Comparison of ENCODE assay signal across 9 mouse cellular contexts in the genomic region with DNA sequence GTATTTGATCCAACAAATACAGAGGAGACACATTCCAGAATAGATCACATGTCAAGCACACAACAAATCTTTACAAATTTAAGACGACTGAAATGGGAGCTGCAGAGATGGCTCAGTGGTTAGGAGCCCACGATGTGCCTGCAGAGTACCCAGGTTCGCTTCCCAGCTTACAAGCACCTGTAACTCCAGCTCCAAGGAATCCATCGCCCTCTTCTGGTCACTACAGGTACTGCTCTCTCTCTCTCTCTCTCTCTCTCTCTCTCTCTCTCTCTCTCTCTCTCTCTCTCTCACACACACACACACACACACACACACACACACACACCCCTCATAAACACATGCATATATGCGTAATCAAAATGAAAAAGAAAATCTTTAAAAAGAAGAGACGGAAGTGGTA.
DNase-seq lines count a peak whose midpoint lies in the region; ATAC-seq and TF ChIP-seq lines count a peak whose summit lies in the region.
"Had no signal": no experiment of that assay in that cellular context is flagged by ENCODE, and none has a peak within 500 bp of the region (broad histone marks: within the 10 kb centered on the region; RNA-seq: fewer than 3 reads in every experiment).

No protein-coding gene starts in this region.

- H3K4me3 ChIP-seq in liver, embryonic 14.5 days (ENCODE audit: insufficient read depth in 1 of 2, low read depth in 2 of 2, low read length in 2 of 2), result no peak overlapping the region

- no peaks in the 10 kb centered on the region for H3K9me3 ChIP-seq in liver, embryonic 14.5 days (ENCODE audit: control insufficient read depth, low read length)

- H3K36me3 ChIP-seq in liver, embryonic 14.5 days (replicated peaks; ENCODE audit: control insufficient read depth, insufficient read depth, low read depth), result no peaks in the 10 kb centered on the region

- no peak for TF ChIP-seq EP300 in liver, embryonic 14.5 days (IDR thresholded peaks at IDR 0.05; ENCODE audit: low read depth)

- WGBS in liver, embryonic 14.5 days (ENCODE audit: insufficient replicate concordance), result 43% methylated on average over 6 of the region's 6 CpGs

- peak; percentile 68 for TF ChIP-seq CTCF in liver, embryonic 14.5 days (IDR thresholded peaks at IDR 0.05; ENCODE audit: low read depth)

- no peaks in the 10 kb centered on the region for H3K27me3 ChIP-seq in liver, embryonic 14.5 days (ENCODE audit: control insufficient read depth, insufficient read depth, low read length)

- H3K9ac ChIP-seq in liver, embryonic 14.5 days (replicated peaks), result no peak overlapping the region

- no peaks in the 10 kb centered on the region for H3K4me1 ChIP-seq in liver, embryonic 14.5 days (replicated peaks; ENCODE audit: control insufficient read depth in 2 of 2, insufficient read depth in 2 of 2, low read length in 1 of 2)

- H3K4me2 ChIP-seq in liver, embryonic 14.5 days (ENCODE audit: low read depth), result no peak overlapping the region

- H3K27ac ChIP-seq in liver, embryonic 14.5 days, result no peak overlapping the region

- intact Hi-C loops in left cerebral cortex, postnatal 36 days (cut with DNase I), result no loop called here

- ATAC-seq in liver, embryonic 14.5 days (ENCODE audit: insufficient read depth), result no peak

- peak; percentile 11 to 24 for DNase-seq in cerebellum, postnatal 10 days
- DNase-seq in cerebellum, adult 18-20 months, result no peak
- no peak for DNase-seq in liver, embryonic 14.5 days (ENCODE audit: low read depth in 3 of 3, low spot score in 3 of 3)
- no peak for DNase-seq in liver
- peak; percentile 6 for DNase-seq in T-cell, adult 2 months (ENCODE audit: low spot score)
- peak; percentile 47 for DNase-seq in testis, postnatal 10 days (ENCODE audit: low spot score)
- DNase-seq in left cerebral cortex, postnatal 36 days (ENCODE audit: low spot score in 2 of 2), result no peak
- DNase-seq in yolk sac, embryonic 10.5 days (ENCODE audit: low spot score), result no peak
- DNase-seq: kidney, postnatal 14 days had no signal

Comparison
In these comparisons a context has a peak if more than half of its experiments do, and no peak if none do; other contexts are left out.
1. DNase-seq: peak in cerebellum, postnatal 10 days (2 of 2), T-cell, adult 2 months (single experiment) and testis, postnatal 10 days (single experiment); none in cerebellum, adult 18-20 months (0 of 2), liver, embryonic 14.5 days (0 of 3), liver (single experiment), left cerebral cortex, postnatal 36 days (0 of 2) and yolk sac, embryonic 10.5 days (single experiment).